Mouse (Mus musculus) stomach, postnatal 0 days (tissue): ENCODE results near the gene Pitx2.

Source experiments
- CTCF ChIP-seq: IDR thresholded peaks from 2 replicates; pipeline ENCODE4 v1.5.1; 2016; ENCODE audit warnings: antibody characterized with exemption, low read depth, mild to moderate bottlenecking, moderate library complexity
- EP300 ChIP-seq: optimal IDR thresholded peaks from 2 replicates; pipeline ENCODE3; 2016; ENCODE audit warnings: antibody characterized with exemption

DNA sequence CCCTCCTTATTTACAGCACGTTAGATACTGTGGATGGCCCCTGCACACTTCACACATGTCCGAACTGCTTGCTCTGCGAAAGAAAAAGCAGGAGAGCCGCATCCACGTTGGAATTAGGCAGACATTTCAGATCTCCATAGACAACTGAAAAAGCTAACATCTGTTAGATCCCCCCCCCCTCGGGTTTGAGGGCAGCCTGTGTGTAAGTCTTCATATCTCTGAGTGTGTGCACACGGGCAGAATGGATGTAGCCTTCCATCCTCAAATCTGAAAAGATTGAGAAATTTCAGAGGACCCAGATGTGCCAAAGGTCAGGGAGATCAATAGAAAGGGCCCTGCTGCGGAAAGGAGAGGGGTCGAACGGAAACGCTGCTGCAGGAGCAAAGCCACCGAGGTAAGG is 5.2 kb upstream of the Pitx2 start:
- TF ChIP-seq EP300 = no peak
- no peak for TF ChIP-seq CTCF
